Mouse (Mus musculus) limb, embryonic 13.5 days (tissue): Measurements from ENCODE around the gene Hoxa13. TPM values are rescaled to one million over a fixed set of nuclear protein-coding genes. Genes with fewer than 3 reads are reported as not detected.
A peak's percentile ranks its signal among the peaks of the same experiment; 100 is the strongest.

Experiments
- ATAC-seq: fragments of 200-750 bp; cut with Nextera tagmentation; 2 replicates; pipeline ENCODE4 v1.8.0; 2017; ENCODE audit warnings: low read depth, moderate number of reproducible peaks, moderate TSS enrichment; ENCODE audit not compliant: low FRiP score
- H3K27ac ChIP-seq: fragments of 300-500 bp; sonication (generic); 2 replicates; pipeline ENCODE4 v1.5.1; 2015; ENCODE audit warnings: inconsistent platforms, mild to moderate bottlenecking, moderate library complexity
- H3K27me3 ChIP-seq: fragments of 300-500 bp; sonication (generic); 2 replicates; pipeline ENCODE4 v1.6.1; 2015; ENCODE audit warnings: mild to moderate bottlenecking, inconsistent platforms
- H3K36me3 ChIP-seq: fragments of 300-500 bp; sonication (generic); 2 replicates; pipeline ENCODE4 v1.6.1; 2015; ENCODE audit warnings: inconsistent platforms, mild to moderate bottlenecking, moderate library complexity
- H3K4me1 ChIP-seq: fragments of 300-500 bp; sonication (generic); 2 replicates; pipeline ENCODE4 v1.6.1; 2015; ENCODE audit warnings: inconsistent platforms
- H3K4me2 ChIP-seq: fragments of 300-500 bp; sonication (generic); replicated peaks from 2 replicates; pipeline ENCODE4 v1.6.1; 2015; ENCODE audit warnings: inconsistent platforms, mild to moderate bottlenecking, moderate library complexity
- H3K4me3 ChIP-seq: fragments of 300-500 bp; sonication (generic); 2 replicates; pipeline ENCODE4 v1.5.1; 2015; ENCODE audit warnings: moderate library complexity, mild to moderate bottlenecking, inconsistent platforms
- H3K9ac ChIP-seq: fragments of 300-500 bp; sonication (generic); 2 replicates; pipeline ENCODE4 v1.6.1; 2015; ENCODE audit warnings: mild to moderate bottlenecking, inconsistent platforms
- H3K9me3 ChIP-seq: fragments of 300-500 bp; sonication (generic); 2 replicates; pipeline ENCODE4 v1.6.1; 2016; ENCODE audit warnings: inconsistent platforms
- WGBS: fragments of 180-500 bp; shearing (Covaris S2); methylation state at CpG from one replicate; pipeline ENCODE4 v1.1.7; 2015; 5-methylcytosine and 5-hydroxymethylcytosine counted together
- polyA plus RNA-seq: library from polyadenylated mRNA; unstranded; fragments of >200 nt; fragmentation: Nextera tagmentation; extraction: Ambion mirVana; gene quantifications from 2 replicates; pipeline ENCODE4 v1.2.1, GENCODE M21; 2015

Hoxa13 gene
- polyA plus RNA-seq, 1 experiment from 2014 or later: 24.5 TPM

DNA sequence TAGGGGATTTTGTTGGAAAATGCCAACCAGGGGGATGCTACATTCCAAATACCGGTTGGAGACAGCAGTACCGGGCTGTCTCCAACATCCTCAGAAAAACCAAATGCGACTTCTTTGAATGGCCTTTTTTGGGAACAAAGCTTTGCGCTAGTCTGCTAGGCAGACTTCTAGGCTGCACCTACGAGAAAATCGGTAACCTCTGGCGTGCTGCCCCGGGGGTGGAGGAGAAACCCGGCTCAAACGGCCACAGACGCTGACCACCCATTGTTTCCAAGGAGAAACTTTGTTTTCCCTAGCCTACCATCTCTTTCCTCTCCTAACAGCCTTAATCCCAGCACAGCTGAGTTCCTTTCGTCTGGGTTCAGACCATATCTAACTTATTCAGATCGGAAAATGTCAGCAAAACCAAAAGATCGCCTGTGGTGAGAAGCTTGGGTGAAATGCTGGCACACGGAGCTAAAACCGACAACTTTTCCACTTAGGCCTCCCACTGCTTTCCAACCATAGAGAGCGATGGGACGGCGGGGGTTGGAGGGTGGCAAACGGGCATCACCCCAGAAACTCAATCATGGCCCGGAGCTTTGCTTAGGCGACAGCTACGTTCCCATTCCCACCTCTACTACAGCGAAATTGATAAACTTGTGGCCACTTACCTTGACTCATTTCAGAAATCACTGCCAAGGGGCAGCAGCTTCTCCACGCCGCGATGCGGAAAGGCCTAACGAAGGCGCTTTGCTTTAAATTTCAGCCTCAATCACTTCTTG, 20.9 kb downstream of the Hoxa13 start:
- Histone ChIP-seq H3K36me3 (0 out of 2 replicates have a peak, but pooled peaks cover 6% of the 10 kb centered on the region), H3K4me1 (peaks cover 54% of the 10 kb centered on the region), H3K27me3 (peaks cover 9% of the 10 kb centered on the region; the same call in 1 of the 2 replicates), H3K4me3 (peak overlapping the region; percentile 95), H3K9ac (peak overlapping the region; percentile 100), H3K27ac (peak overlapping the region; percentile 100), H3K4me2 (peak overlapping the region; percentile 75), H3K9me3 (no peaks in the 10 kb centered on the region)
- WGBS: 1% methylated on average over 30 of the region's 30 CpGs
- ATAC-seq: no peak

- WGBS: 2% methylated on average over 7 of the region's 7 CpGs
- H3K4me1 ChIP-seq: peaks cover 54% of the 10 kb centered on the region
- H3K27ac ChIP-seq: peak overlapping the region; percentile 100
- H3K9me3 ChIP-seq: no peaks in the 10 kb centered on the region
- peak overlapping the region; percentile 100 for H3K9ac ChIP-seq
- no peak for ATAC-seq
- peaks cover 9% of the 10 kb centered on the region; the same call in 1 of the 2 replicates for H3K27me3 ChIP-seq
- H3K4me2 ChIP-seq: peak overlapping the region; percentile 75
- peak overlapping the region; percentile 95 for H3K4me3 ChIP-seq
- H3K36me3 ChIP-seq: peaks cover 10% of the 10 kb centered on the region; the same call in 1 of the 2 replicates
Observed at GRCm38 (mm10) chr6:52238976-52239375, 21.7 kb downstream of the Hoxa13 start.

DNA sequence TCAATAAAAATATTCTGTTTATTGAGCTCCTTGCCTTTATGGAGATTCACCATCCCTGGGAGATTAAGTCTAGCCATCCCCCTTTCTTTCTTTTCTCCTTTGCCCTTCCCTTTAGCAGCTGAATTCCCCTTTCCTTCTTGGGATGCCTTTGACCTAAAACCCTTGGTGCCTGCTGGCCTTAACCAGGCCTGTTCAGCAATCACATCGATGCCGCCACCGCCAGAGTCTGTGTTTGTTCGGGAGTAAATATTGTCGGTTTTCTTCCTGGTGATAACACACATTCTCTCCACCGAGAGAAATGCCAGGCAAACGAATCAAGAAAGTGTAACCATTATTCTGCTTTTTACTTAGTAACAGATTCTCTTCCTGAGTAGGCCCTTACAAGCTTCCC, 22.5 kb downstream of the Hoxa13 start:
- Histone ChIP-seq H3K4me3 (peak overlapping the region; percentile 95), H3K36me3 (peaks cover 15% of the 10 kb centered on the region; the same call in 1 of the 2 replicates), H3K9ac (peak overlapping the region; percentile 100), H3K27ac (peak overlapping the region; percentile 100), H3K4me1 (peaks cover 46% of the 10 kb centered on the region), H3K9me3 (no peaks in the 10 kb centered on the region), H3K4me2 (peak overlapping the region; percentile 75), H3K27me3 (peaks cover 9% of the 10 kb centered on the region; the same call in 1 of the 2 replicates)
- under 1% methylated on average over 7 of the region's 7 CpGs for WGBS
- ATAC-seq: no peak

DNA sequence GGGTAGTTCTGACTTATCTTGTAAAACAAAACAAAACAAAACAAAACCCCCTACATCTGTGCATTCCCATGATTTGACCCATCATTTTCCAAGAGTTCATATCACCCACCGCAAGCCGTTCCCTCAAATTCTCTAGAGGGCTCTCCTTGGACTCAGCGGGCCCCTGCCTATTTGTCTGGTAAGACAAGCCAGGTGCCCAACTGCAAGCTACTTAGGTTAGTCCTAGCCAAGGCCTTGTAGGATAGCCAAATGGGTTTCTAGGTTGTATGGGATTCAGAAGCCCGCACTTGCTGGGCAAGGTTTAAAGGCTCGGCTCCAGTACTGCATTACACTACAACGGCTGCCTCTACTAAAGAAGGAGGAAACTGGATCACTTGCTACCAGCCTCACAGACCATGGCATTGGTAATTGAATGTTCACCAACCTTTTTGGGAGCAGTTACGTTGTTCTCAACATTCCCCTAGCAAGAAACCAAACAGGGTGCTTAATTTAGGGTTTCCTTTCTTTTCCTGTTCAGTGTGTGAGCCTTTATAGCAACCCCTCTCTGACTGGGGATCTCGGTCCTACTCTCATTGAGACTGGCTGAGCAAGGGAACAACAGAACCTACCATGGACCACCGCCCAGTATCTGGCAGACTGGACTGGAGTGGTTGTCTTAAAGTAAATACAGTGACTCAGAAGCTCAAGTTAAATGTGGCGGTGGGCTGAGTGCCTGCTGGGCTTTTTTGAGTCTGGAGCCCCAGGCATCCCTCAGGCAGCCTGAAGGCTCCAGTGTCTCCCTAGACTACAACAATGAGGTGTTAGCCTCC, 23.1 kb downstream of the Hoxa13 start:
- peak overlapping the region; percentile 95 for H3K4me3 ChIP-seq
- no peaks in the 10 kb centered on the region for H3K9me3 ChIP-seq
- H3K9ac ChIP-seq: peak overlapping the region; percentile 100
- H3K4me2 ChIP-seq: peak overlapping the region; percentile 75
- H3K4me1 ChIP-seq: peaks cover 40% of the 10 kb centered on the region
- no peak for ATAC-seq
- 2% methylated on average over 10 of the region's 10 CpGs for WGBS
- peaks cover 16% of the 10 kb centered on the region for H3K36me3 ChIP-seq
- H3K27ac ChIP-seq: peak overlapping the region; percentile 100
- H3K27me3 ChIP-seq: peaks cover 6% of the 10 kb centered on the region; the same call in 1 of the 2 replicates

- no peak for ATAC-seq
- peaks cover 33% of the 10 kb centered on the region for H3K4me1 ChIP-seq
- H3K27me3 ChIP-seq: peaks cover 3% of the 10 kb centered on the region; the same call in 1 of the 2 replicates
- H3K9ac ChIP-seq: peak overlapping the region; percentile 100
- peak overlapping the region; percentile 75 for H3K4me2 ChIP-seq
- H3K36me3 ChIP-seq: peaks cover 23% of the 10 kb centered on the region
- H3K9me3 ChIP-seq: no peaks in the 10 kb centered on the region
- 7% methylated on average over 3 of the region's 3 CpGs for WGBS
- H3K4me3 ChIP-seq: peak overlapping the region; percentile 95
- peak overlapping the region; percentile 100 for H3K27ac ChIP-seq
Observed at GRCm38 (mm10) chr6:52236806-52237205, 23.9 kb downstream of the Hoxa13 start.

DNA sequence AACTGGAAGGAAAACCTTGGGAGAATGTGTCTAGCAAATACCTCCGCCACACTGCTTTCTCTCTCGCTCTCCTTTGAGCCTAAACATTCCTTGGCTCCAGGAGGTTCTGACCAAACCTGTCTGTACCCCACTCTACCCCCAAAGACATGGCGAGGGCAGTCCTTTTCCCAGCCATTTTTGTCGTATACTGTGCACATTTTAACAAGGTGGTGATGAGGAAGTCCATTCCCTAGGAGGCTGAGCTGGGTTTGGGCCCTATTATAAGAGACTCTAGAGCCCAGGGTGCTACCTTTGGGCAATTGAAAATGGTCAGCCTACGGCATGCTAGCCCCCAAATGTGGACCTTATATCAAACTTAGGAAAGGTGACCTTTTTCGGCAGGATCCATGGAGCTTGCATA, 24.8 kb downstream of the Hoxa13 start:
- WGBS: 11% methylated on average over 6 of the region's 6 CpGs
- peak overlapping the region; percentile 95 for H3K4me3 ChIP-seq
- H3K9ac ChIP-seq: peak overlapping the region; percentile 100
- peak overlapping the region; percentile 100 for H3K27ac ChIP-seq
- H3K4me2 ChIP-seq: peak overlapping the region; percentile 75
- H3K36me3 ChIP-seq: peaks cover 27% of the 10 kb centered on the region
- ATAC-seq: no peak
- no peaks in the 10 kb centered on the region for H3K9me3 ChIP-seq
- peaks cover 2% of the 10 kb centered on the region; the same call in 1 of the 2 replicates for H3K27me3 ChIP-seq
- peaks cover 24% of the 10 kb centered on the region for H3K4me1 ChIP-seq

- Histone ChIP-seq H3K9me3 (no peaks in the 10 kb centered on the region), H3K4me1 (peaks cover 22% of the 10 kb centered on the region), H3K27me3 (no peaks in the 10 kb centered on the region), H3K36me3 (peaks cover 28% of the 10 kb centered on the region), H3K27ac (peak overlapping the region; percentile 100), H3K4me2 (peak overlapping the region; percentile 75), H3K9ac (peak overlapping the region; percentile 100), H3K4me3 (peak overlapping the region; percentile 95)
- ATAC-seq: no peak
- 10% methylated on average over 9 of the region's 9 CpGs for WGBS
Observed at GRCm38 (mm10) chr6:52235267-52235666, 25.4 kb downstream of the Hoxa13 start.

DNA sequence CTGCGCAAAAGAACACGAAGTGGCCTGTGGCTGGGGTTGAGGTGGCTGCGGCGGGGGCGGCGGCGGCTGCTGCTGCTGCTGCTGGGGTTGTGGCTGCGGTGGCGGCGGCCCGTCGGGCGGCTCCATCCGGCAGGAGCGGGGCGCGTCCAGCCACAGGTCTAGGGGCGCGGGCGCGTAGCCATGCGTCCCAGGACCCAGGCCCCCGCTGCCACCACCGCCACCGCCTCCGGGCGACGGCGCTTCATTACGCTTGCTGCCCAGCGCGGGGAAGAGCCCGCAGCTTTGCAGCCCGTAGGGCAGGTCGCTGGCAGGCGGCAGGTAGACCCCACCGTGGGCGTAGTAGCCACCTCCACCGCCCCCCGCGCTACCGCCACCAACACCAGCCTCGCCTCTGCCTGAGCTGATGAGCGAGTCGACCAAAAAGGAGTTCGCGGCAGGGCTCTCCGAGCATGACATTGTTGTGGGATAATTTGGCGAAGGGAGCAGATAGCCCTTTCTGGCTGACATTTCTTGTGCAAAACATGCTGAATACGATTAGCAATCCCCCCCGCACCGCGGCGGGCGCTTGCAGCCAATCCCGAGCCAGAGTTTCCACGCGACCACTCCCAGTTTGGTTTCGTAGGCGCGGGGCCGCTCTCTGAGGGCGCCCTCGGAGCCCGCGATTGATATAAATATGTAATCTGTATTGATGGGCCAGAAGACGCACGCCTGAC, 26.1 kb downstream of the Hoxa13 start:
- peaks cover 33% of the 10 kb centered on the region for H3K36me3 ChIP-seq
- peak; percentile 68 for ATAC-seq
- peak overlapping the region; percentile 95 for H3K4me3 ChIP-seq
- H3K27ac ChIP-seq: peak overlapping the region; percentile 100
- H3K9ac ChIP-seq: peak overlapping the region; percentile 100
- WGBS: under 1% methylated on average over 61 of the region's 68 CpGs
- H3K4me1 ChIP-seq: peaks cover 22% of the 10 kb centered on the region
- no peaks in the 10 kb centered on the region for H3K27me3 ChIP-seq
- H3K9me3 ChIP-seq: no peaks in the 10 kb centered on the region
- peak overlapping the region; percentile 75 for H3K4me2 ChIP-seq

DNA sequence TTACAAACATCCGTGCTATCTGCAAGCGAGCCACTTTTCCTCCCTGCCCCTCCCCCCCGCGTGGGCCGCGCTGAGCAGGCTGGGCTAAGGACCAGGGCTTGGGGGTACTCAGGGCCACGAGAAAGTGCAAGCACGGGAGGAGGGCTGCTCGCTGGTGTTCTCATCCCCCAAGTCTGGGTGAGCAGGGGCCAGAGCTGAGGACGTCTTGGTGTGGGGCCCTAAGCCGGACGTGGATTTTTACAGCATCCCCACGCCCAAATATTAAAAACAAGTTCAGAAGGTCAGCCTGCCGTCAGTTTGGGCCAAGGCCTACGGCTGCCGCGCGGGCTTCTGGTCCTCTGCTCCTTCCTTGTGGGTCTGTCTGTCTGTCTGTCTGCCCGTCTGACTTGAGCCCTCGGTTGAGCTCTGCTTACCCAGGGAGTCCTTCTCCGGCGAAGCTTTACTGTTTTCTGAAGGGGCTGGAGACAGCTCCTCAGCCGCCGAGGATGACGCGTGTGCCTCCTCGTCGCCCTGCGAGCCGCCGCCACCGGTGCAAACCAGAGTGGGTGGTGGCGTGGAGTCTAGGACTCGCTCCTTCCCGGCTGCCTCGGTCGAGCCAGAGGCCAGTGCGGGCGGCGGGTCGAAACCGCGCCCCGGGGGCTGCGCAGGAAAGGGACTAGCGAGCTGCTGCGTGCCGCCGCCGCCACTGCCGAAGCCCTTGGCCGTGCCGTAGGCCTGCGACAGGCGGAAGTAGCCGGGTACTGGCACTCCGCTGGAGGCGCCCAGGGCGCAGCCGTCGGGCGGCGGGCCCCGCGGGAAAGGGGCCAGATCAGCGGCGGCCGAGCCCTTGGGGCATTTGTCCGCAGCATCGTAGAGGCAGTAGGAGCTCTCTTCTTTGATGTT, 26.9 kb downstream of the Hoxa13 start:
- Histone ChIP-seq H3K36me3 (peaks cover 35% of the 10 kb centered on the region), H3K9me3 (no peaks in the 10 kb centered on the region), H3K4me3 (peak overlapping the region; percentile 95), H3K9ac (peak overlapping the region; percentile 100), H3K4me1 (peaks cover 22% of the 10 kb centered on the region), H3K27me3 (no peaks in the 10 kb centered on the region), H3K27ac (peak overlapping the region; percentile 100), H3K4me2 (peak overlapping the region; percentile 75)
- under 1% methylated on average over 70 of the region's 70 CpGs for WGBS
- peak; percentile 45 for ATAC-seq

- Histone ChIP-seq H3K36me3 (peaks cover 35% of the 10 kb centered on the region), H3K27me3 (no peaks in the 10 kb centered on the region), H3K4me1 (peaks cover 22% of the 10 kb centered on the region), H3K27ac (peak overlapping the region; percentile 100), H3K9me3 (no peaks in the 10 kb centered on the region), H3K4me3 (peak overlapping the region; percentile 95), H3K9ac (peak overlapping the region; percentile 100), H3K4me2 (peak overlapping the region; percentile 75)
- 1% methylated on average over 23 of the region's 23 CpGs for WGBS
- no peak for ATAC-seq
Observed at GRCm38 (mm10) chr6:52232984-52233545, 27.6 kb downstream of the Hoxa13 start.
